Mouse (Mus musculus) heart, adult 8-10 months (tissue): ENCODE data around the gene Sympk. TPM values are rescaled to one million over a fixed set of nuclear protein-coding genes. Genes with fewer than 3 reads are reported as not detected.

ENCODE experiments used
- DNase-seq: peaks from one replicate; pipeline ENCODE4 v3.0.0; 2022; ENCODE audit warnings: low spot score
- total RNA-seq, 4 experiments: library from RNA; stranded (reverse); gene quantifications; 2 replicates each; pipeline ENCODE4 v1.2.4; 2022

Gene Sympk
- total RNA-seq, 4 experiments from 2014 or later, result 79.6 to 99.9 (median 98.8) TPM

GRCm38 (mm10) chr7:19083701-19084100 lies 59.5 kb downstream of the Sympk start, which contains the start of gene Dmpk:
Gene Dmpk, plus strand, starts transcription at chr7:19083849.
- no peak for DNase-seq

GRCm38 (mm10) chr7:19084277-19084771 lies 60.1 kb downstream of the Sympk start:
- DNase-seq, result no peak

GRCm38 (mm10) chr7:19084921-19085473 lies 60.8 kb downstream of the Sympk start:
- DNase-seq, result no peak

GRCm38 (mm10) chr7:19085495-19085894 lies 61.3 kb downstream of the Sympk start:
- no peak for DNase-seq

GRCm38 (mm10) chr7:19086042-19086441 lies 61.9 kb downstream of the Sympk start:
- no peak for DNase-seq

GRCm38 (mm10) chr7:19086760-19087159 lies 62.6 kb downstream of the Sympk start:
- no peak for DNase-seq

- DNase-seq, result no peak
These were observed 64.6 kb downstream of the Sympk start for GRCm38 (mm10) chr7:19088813-19089212.

GRCm38 (mm10) chr7:19091913-19092312 lies 67.7 kb downstream of the Sympk start:
- DNase-seq, result no peak

GRCm38 (mm10) chr7:19092381-19093173 lies 68.4 kb downstream of the Sympk start:
- DNase-seq, result peak; percentile 66

GRCm38 (mm10) chr7:19093174-19093521 lies 69.0 kb downstream of the Sympk start:
- DNase-seq, result peak; percentile 85

- DNase-seq, result peak; percentile 96
These were observed 69.6 kb downstream of the Sympk start for GRCm38 (mm10) chr7:19093537-19094385.

GRCm38 (mm10) chr7:19094471-19094825 lies 70.3 kb downstream of the Sympk start, which contains the start of gene Six5:
Gene Six5, plus strand, starts transcription at chr7:19094594.
- DNase-seq, result no peak

- DNase-seq, result no peak
These were observed 70.9 kb downstream of the Sympk start for GRCm38 (mm10) chr7:19094826-19095750.

GRCm38 (mm10) chr7:19095751-19096110 lies 71.6 kb downstream of the Sympk start:
- DNase-seq, result no peak

- no peak for DNase-seq
These were observed 72.3 kb downstream of the Sympk start for GRCm38 (mm10) chr7:19096421-19096976.

- DNase-seq, result no peak
These were observed 73.0 kb downstream of the Sympk start for GRCm38 (mm10) chr7:19097217-19097616.

- no peak for DNase-seq
These were observed 73.7 kb downstream of the Sympk start for GRCm38 (mm10) chr7:19097863-19098262.

- DNase-seq, result no peak
These were observed 74.6 kb downstream of the Sympk start for GRCm38 (mm10) chr7:19098811-19099210.

- no peak for DNase-seq
These were observed 76.1 kb downstream of the Sympk start for GRCm38 (mm10) chr7:19100290-19100689.

- no peak for DNase-seq
These were observed 79.6 kb downstream of the Sympk start for GRCm38 (mm10) chr7:19103741-19104140.
